Mouse (Mus musculus) common myeloid progenitor, adult 5-6 weeks (primary cell): ENCODE measurements around the gene Skap1. TPM values are rescaled to one million over a fixed set of nuclear protein-coding genes. Genes with fewer than 3 reads are reported as not detected.

Experiments used
- ATAC-seq: replicated peaks from 2 replicates; pipeline ENCODE4 v1.8.0; 2016; ENCODE audit warnings: low read depth, mild to moderate bottlenecking, moderate TSS enrichment, inconsistent platforms; ENCODE audit not compliant: poor library complexity, severe bottlenecking
- total RNA-seq: library from RNA; stranded (forward); fragments of 200-1000, 187-1606 nt; gene quantifications from 2 replicates; pipeline ENCODE4 v1.2.3, GENCODE M21; 2017

Gene Skap1
- total RNA-seq, 1 experiment from 2014 or later = not detected

GRCm38 (mm10) chr11:96462191-96462752 lies 2.1 kb upstream of the Skap1 start:
- no peak for ATAC-seq

DNA sequence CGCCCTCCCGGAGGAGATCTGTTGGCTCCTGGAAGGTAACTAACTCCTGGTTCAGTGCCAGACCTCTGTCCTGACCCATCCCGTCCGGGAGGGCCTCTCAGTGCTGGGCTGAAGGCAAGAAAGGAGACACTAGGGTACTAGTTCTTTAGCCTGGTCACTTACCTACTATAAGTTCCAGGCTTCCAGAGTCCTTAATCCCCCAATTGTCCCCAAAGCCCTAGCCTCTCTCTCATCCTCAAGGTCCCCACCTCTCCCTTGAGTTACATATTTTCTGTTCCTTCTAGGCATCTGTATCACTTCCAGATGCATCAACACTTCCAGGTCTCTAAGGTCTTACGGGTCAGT lies 295 bp downstream of the Skap1 start:
- no peak for ATAC-seq

DNA sequence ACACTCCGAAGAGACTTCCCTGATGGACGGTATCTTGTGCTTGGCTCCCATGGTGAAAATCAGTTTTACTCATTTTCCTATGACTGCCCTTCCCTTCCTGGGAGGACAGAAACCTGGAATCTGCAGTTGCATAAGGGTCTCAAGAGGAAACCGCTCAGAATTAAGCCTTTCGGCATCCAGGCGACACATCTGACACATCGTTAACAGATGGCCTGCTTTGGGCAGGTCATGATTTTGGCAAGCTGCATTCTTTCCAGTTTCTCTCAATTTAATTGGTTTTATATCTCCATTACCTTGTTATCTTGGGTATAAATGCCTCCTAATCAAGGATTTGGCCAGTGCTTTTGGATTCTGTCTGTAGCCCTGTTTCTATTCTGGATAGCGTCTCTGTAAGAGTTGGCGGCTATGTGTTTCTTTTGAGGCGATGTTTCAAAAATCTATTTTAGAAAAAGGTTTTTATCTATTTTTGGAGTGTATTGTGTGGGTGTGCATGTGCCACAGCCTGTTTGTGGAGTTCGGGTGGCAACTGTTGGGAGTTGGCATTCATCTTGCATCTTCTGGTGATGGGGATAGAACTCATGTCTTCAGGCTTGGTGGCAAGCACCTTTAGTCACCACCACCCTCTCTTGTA lies 1.1 kb downstream of the Skap1 start:
- ATAC-seq = no peak

DNA sequence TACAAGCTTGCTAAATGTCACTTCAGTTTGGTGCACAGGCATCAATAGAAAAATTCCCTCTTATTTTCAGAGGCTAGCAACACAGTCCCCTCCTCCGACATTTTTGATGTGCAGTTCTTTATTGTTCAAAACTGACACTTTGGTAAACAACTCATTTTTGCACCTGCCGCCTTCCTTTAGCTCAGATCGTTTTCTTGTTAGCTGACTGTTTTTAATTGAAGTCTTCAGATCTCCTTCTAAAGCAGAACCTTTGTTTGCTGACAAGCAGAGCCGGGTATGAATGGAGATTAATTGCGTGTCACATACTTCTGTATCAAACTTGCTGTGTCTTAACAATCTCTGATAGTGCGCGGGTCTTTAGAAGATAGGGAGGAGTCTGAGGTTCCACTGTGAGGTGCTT lies 2.0 kb downstream of the Skap1 start:
- no peak for ATAC-seq

- 0 out of 2 replicates have a peak, but pooled peaks have one; percentile 29 for ATAC-seq
These were observed 2.6 kb downstream of the Skap1 start for GRCm38 (mm10) chr11:96466987-96467386.

DNA sequence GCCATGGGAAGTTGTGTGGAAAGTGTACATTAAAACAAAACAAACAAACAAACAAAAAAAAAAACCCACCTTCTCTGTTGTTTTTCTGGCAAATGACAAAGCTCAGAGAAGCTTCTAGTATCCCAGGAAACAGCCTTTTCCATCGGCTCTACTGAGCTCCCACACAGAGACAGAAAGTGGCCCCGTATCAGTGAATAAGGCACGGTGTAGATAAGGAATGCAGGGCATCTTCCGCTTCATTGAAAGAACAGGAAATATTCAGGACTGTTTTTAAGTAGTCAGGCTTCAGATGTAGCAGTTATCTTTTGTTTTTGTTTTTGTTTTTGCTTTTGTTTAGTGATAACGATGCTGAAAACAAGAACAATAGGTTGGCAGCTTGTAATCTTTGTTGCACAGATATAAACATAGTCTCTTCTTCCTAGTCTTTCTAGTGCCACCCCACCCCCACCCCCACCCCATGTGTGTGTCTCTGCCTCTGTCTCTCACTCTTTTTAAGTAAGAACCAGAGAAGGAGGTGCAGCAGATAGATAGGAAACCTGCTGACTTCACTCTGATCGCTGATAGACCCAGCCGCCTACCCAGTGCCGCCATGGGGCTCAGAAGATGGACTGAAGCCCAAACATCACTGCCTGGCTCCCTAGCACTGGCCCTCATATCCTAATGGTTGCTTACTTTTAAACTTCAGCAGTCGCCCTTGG lies 3.8 kb downstream of the Skap1 start:
- no peak for ATAC-seq

GRCm38 (mm10) chr11:96482711-96483110 lies 18.3 kb downstream of the Skap1 start:
- no peak for ATAC-seq

- ATAC-seq = no peak
These were observed 18.8 kb downstream of the Skap1 start for GRCm38 (mm10) chr11:96483179-96483578.

DNA sequence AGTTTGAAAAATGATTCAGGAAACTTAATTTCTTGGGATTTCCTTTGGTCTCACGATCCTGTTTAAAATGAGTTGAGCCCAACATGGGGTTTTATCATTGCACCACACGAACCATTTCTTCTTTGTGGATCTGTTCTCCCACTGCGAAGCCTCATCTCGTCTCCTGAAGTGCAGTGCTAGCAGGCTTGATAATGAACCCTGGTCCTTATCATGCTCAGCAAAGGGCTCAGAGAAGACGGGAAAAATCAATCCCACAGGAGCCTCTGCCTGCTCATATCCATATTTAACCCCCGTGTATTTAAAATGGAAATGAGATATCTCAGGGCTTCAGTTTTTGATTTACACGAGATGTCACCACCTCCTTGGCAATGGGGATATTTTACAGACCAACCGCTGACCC lies 34.1 kb downstream of the Skap1 start:
- ATAC-seq = no peak

DNA sequence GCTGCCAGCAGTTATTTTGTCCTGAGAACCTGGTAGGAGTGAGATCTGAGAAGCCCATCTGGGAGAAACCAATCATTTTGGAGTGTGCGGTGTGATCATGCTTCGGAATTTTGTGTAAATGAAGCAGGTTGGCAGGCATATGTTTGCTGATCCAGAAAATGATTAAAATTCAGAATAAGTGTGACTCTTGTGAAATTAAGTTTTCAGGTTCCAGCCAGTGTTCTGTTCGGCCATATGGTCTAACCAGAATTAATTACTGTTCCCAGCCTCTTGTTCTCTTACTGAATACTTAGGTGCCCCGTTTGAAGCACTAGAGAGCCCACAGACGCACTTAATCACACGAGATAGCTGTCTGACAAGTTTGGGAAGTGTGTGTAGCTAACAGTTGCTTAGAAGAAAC lies 36.6 kb downstream of the Skap1 start:
- ATAC-seq = no peak

DNA sequence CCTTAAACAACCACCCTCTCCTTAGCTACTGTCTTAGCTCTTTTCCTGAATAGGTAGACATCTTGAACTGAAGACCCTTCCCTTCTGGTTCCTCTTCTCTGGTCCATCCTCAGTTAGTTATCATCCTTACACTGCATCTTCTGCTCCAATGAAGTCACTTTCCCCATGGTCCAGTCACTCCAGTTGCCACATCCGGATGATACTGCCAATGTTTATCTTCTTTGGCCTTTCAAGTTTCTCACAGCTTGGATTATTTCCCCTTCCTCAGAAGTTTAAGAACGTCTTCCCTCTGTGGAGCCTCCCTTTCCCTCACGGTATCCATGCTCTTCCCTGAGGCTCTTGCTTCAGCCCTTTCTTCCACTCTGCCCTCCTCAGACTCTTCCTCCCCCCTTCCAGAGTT lies 38.6 kb downstream of the Skap1 start:
- ATAC-seq = no peak

- 0 out of 2 replicates have a peak, but pooled peaks have one; percentile 39 for ATAC-seq
These were observed 40.2 kb downstream of the Skap1 start for GRCm38 (mm10) chr11:96504509-96505119.

- ATAC-seq = no peak
These were observed 41.4 kb downstream of the Skap1 start for GRCm38 (mm10) chr11:96505841-96506240.

DNA sequence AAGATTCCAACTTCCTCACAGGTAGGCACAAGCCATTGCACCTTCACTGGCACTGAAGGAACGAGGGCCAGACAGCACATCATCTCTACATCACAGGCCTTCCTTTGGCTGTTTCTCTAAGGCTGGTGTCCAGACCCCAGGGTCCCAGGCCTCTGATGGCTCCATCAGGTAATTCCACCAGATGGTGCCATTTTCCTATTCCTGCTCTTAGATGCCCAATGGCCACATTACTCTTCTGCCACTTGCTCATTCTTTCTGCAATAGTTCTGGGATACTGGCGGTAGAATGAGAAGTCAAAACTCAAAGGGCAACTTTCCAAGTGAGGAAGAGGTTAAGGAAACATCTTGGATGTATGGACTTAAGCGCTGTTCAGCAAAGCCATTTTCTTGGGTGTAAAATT lies 50.8 kb downstream of the Skap1 start:
- no peak for ATAC-seq

- no peak for ATAC-seq
These were observed 60.1 kb downstream of the Skap1 start for GRCm38 (mm10) chr11:96524541-96524940.

DNA sequence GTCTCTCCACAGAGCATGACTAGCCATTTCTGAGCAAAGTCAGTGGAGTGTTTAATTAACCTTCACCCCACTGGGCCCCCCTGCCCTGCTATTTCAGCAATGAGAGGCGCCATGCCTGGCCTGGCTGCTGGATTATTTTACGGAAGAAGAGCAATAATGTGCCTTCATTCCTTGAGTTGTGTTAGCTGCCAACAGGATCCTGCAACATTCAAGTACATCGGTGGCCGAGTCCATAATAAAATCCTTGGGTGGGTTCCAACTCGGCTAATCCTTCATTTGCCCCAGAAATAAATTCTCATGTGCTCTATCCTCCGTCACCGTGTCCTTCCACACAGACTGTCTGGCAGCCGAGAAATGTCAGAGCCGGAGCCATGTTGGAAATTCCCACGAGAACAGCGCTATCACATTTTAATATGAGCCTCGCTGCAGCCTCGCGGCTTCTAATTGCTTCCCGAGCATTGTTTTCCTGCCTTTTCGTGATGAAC lies 61.8 kb downstream of the Skap1 start:
- no peak for ATAC-seq

GRCm38 (mm10) chr11:96531757-96532433 lies 67.5 kb downstream of the Skap1 start:
- ATAC-seq = no peak

- no peak for ATAC-seq
These were observed 70.1 kb downstream of the Skap1 start for GRCm38 (mm10) chr11:96534531-96534930.

- ATAC-seq = peak; percentile 84
These were observed 71.8 kb downstream of the Skap1 start for GRCm38 (mm10) chr11:96536146-96536545.

DNA sequence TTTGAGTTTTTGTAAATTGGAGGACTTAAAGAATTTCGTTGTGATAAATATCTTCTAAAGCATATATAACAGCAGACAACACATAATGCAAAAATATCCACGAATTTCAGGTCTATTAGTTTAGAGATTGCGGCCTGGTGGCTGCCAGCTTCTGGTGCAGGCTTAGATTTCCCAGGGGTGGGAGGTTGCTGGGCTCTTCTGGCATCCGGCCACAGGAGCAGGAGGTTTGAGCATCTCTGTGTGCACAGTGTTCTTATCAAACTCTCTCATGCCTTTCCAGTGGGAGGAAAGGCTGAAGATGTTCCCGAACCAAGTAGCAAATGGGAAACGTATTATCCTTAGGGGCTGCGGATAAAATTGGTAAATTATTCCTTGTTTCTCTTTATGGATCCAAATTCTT lies 77.6 kb downstream of the Skap1 start:
- ATAC-seq = no peak

GRCm38 (mm10) chr11:96542561-96542960 lies 78.2 kb downstream of the Skap1 start:
- ATAC-seq = no peak
